Mouse (Mus musculus): Measurements from ENCODE around the gene Brwd1. TPM values are rescaled to one million over a fixed set of nuclear protein-coding genes. Genes with fewer than 3 reads are reported as not detected.

Brwd1 gene
- total and polyA plus RNA-seq, 3 experiments = 4.3 to 8.1 (median 4.4) TPM

GRCm38 (mm10) chr16:95955716-95956346, 126.5 kb downstream of the Brwd1 start:
- H3K4me2 ChIP-seq (ENCODE audit: insufficient read depth, low read depth, poor library complexity, severe bottlenecking) = no peak overlapping the region
- no peak for TF ChIP-seq RCOR1 (conservative IDR thresholded peaks at IDR 0.05; ENCODE audit: low read depth, low read length)
- H3K9ac ChIP-seq (ENCODE audit: insufficient read depth, low read depth) = no peak overlapping the region
- dilution Hi-C loops (cut with MboI; ENCODE audit: extremely low pct_ligation_motif_present, extremely low pct_unique_long_range_greater_than_20kb, low sequenced_read_pairs) = no loop called here
- H3K27me3 ChIP-seq (replicated peaks) = no peaks in the 10 kb centered on the region
- no peaks in the 10 kb centered on the region for H3K79me2 ChIP-seq (replicated peaks; ENCODE audit: control insufficient read depth, extremely low read depth, insufficient read depth, poor library complexity, severe bottlenecking)
- peaks cover 8% of the 10 kb centered on the region for H3K9me3 ChIP-seq (replicated peaks; ENCODE audit: low read length)
- in situ Hi-C loops (cut with MboI; ENCODE audit: low pct_ligation_motif_present, low pct_unique_long_range_greater_than_20kb, low sequenced_read_pairs) = loop anchor here (25.0 kb wide), 1 partner anchor 494 kb away; no protein-coding TSS in a partner anchor
- no peaks in the 10 kb centered on the region for H3K36me3 ChIP-seq (replicated peaks in 1 of 2; ENCODE audit: control insufficient read depth in 1 of 2, insufficient read depth in 1 of 2, low read length in 1 of 2)
- DNase-seq (ENCODE audit: extremely low read depth) = no peak
- no peak overlapping the region for H3K27ac ChIP-seq (ENCODE audit: insufficient read depth, low read depth)
- no peak overlapping the region for H3K4me3 ChIP-seq (replicated peaks in 1 of 3; ENCODE audit: low read depth in 2 of 3, low read length in 2 of 3, poor library complexity in 1 of 3)
- peaks cover 0 to 7% of the 10 kb centered on the region in 2 experiments; a peak in 3 of 4 replicates for H3K4me1 ChIP-seq (ENCODE audit: control insufficient read depth in 1 of 2, insufficient read depth in 2 of 2)

DNA sequence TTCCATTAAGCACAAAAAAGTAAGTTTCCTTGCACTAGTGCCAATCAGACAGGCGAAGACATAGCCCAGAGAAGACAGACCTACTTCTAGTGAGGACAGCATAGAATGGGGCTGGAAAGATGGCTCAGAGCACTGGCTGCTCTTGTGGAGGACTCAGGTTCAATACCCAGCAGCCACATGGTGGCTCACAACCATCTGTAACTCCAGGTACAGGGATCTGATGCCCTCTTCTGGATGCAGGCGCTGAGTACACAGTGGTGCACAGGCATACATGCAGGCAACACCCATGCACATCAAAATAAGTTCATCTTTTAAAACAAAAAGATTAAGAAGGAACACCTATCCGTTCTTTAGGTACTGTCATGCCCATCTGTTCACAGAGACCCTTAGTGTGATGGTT, 128.0 kb downstream of the Brwd1 start:
- dilution Hi-C loops (cut with MboI; ENCODE audit: extremely low pct_ligation_motif_present, extremely low pct_unique_long_range_greater_than_20kb, low sequenced_read_pairs) = no loop called here

DNA sequence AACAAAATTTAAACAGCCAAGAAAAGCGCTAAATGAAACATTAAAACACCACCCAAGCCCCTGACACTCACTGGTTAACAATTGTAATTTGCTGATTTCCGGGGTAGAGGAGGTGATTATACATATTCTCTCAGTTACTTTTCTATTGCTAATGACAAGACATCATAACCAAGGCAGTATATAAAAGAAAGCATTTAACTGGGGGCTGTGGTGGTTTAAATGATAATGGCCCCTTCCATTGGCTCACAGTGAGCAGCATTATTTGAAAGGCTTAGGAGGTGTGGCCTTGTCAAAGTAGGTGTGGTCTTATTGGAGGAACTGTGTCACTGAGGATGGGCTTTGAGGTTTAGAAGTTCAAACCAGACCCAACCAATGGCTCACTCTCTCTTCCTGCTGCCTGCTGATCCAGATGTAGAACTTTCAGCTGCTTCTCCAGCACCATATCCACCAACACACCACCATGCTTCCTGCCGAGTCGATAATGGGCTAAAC, 129.1 kb downstream of the Brwd1 start:
- dilution Hi-C loops (cut with MboI; ENCODE audit: extremely low pct_ligation_motif_present, extremely low pct_unique_long_range_greater_than_20kb, low sequenced_read_pairs) (no loop called here), in situ Hi-C loops (cut with MboI; ENCODE audit: low pct_ligation_motif_present, low pct_unique_long_range_greater_than_20kb, low sequenced_read_pairs) (loop anchor here (25.0 kb wide), 1 partner anchor 491 kb away; no protein-coding TSS in a partner anchor)
- no peak overlapping the region for H3K27ac ChIP-seq (ENCODE audit: insufficient read depth, low read depth)

More for the DNA sequence above, 128.0 kb downstream of the Brwd1 start:
- in situ Hi-C loops (cut with MboI; ENCODE audit: low pct_ligation_motif_present, low pct_unique_long_range_greater_than_20kb, low sequenced_read_pairs) = loop anchor here (25.0 kb wide), 1 partner anchor 492 kb away; no protein-coding TSS in a partner anchor
- H3K79me2 ChIP-seq (replicated peaks; ENCODE audit: control insufficient read depth, extremely low read depth, insufficient read depth, poor library complexity, severe bottlenecking) = no peaks in the 10 kb centered on the region
- H3K9me3 ChIP-seq (replicated peaks; ENCODE audit: low read length) = peaks cover 8% of the 10 kb centered on the region
- no peak overlapping the region for H3K9ac ChIP-seq (ENCODE audit: insufficient read depth, low read depth)
- H3K36me3 ChIP-seq (replicated peaks in 1 of 2; ENCODE audit: control insufficient read depth in 1 of 2, insufficient read depth in 1 of 2, low read length in 1 of 2) = no peaks in the 10 kb centered on the region
- no peak overlapping the region for H3K27ac ChIP-seq (ENCODE audit: insufficient read depth, low read depth)
- H3K27me3 ChIP-seq (replicated peaks) = no peaks in the 10 kb centered on the region
- TF ChIP-seq CTCF (conservative IDR thresholded peaks at IDR 0.05 in 1 of 2, IDR thresholded peaks at IDR 0.05 in 1 of 2; ENCODE audit: low read depth in 2 of 2, low read length in 2 of 2) (peak in 1 of 2 experiments; percentile 23; a peak in 2 of 4 replicates), RAD21 (IDR thresholded peaks at IDR 0.05; ENCODE audit: low read depth, low read length) (peak; percentile 4), SMC3 (IDR thresholded peaks at IDR 0.05; ENCODE audit: low read depth, low read length) (no peak), CHD1 (IDR thresholded peaks at IDR 0.05; ENCODE audit: low read depth, low read length) (no peak), JUN (IDR thresholded peaks at IDR 0.05; ENCODE audit: insufficient read depth, low read depth, low read length) (no peak), MXI1 (IDR thresholded peaks at IDR 0.05; ENCODE audit: low read depth, low read length) (no peak)
- no peak overlapping the region for H3K4me3 ChIP-seq (replicated peaks in 1 of 3; ENCODE audit: low read depth in 2 of 3, low read length in 2 of 3, poor library complexity in 1 of 3)
- no peak for DNase-seq (ENCODE audit: extremely low read depth)
- H3K4me2 ChIP-seq (ENCODE audit: insufficient read depth, low read depth, poor library complexity, severe bottlenecking) = no peak overlapping the region
- peaks cover 0 to 7% of the 10 kb centered on the region in 2 experiments; a peak in 3 of 4 replicates for H3K4me1 ChIP-seq (ENCODE audit: control insufficient read depth in 1 of 2, insufficient read depth in 2 of 2)

More for the DNA sequence above, 129.1 kb downstream of the Brwd1 start:
- Histone ChIP-seq H3K79me2 (replicated peaks; ENCODE audit: control insufficient read depth, extremely low read depth, insufficient read depth, poor library complexity, severe bottlenecking) (no peaks in the 10 kb centered on the region), H3K4me3 (replicated peaks in 1 of 3; ENCODE audit: low read depth in 2 of 3, low read length in 2 of 3, poor library complexity in 1 of 3) (no peak overlapping the region), H3K36me3 (replicated peaks in 1 of 2; ENCODE audit: control insufficient read depth in 1 of 2, insufficient read depth in 1 of 2, low read length in 1 of 2) (no peaks in the 10 kb centered on the region), H3K9ac (ENCODE audit: insufficient read depth, low read depth) (no peak overlapping the region), H3K9me3 (replicated peaks; ENCODE audit: low read length) (peaks cover 8% of the 10 kb centered on the region), H3K27me3 (replicated peaks) (no peaks in the 10 kb centered on the region), H3K4me2 (ENCODE audit: insufficient read depth, low read depth, poor library complexity, severe bottlenecking) (no peak overlapping the region), H3K4me1 (ENCODE audit: control insufficient read depth in 1 of 2, insufficient read depth in 2 of 2) (peaks cover 0 to 7% of the 10 kb centered on the region in 2 experiments; a peak in 2 of 4 replicates)
- no peak for DNase-seq (ENCODE audit: extremely low read depth)
- TF ChIP-seq MYC (IDR thresholded peaks at IDR 0.05; ENCODE audit: low read depth, low read length) (no peak), USF2 (conservative IDR thresholded peaks at IDR 0.05; ENCODE audit: low read depth, low read length) (no peak), TCF12 (IDR thresholded peaks at IDR 0.05; ENCODE audit: low read depth, low read length) (no peak), KAT2A (IDR thresholded peaks at IDR 0.05; ENCODE audit: insufficient replicate concordance, low read length) (no peak), SIN3A (IDR thresholded peaks at IDR 0.05; ENCODE audit: low read length) (no peak), POLR2A (IDR thresholded peaks at IDR 0.05; ENCODE audit: low read depth, low read length) (no peak), NRF1 (IDR thresholded peaks at IDR 0.05; ENCODE audit: low read depth, low read length) (no peak), MAFK (IDR thresholded peaks at IDR 0.05; ENCODE audit: insufficient replicate concordance, low read length) (no peak), CTCF (conservative IDR thresholded peaks at IDR 0.05 in 1 of 2, IDR thresholded peaks at IDR 0.05 in 1 of 2; ENCODE audit: low read depth in 2 of 2, low read length in 2 of 2) (no peak), ELF1 (IDR thresholded peaks at IDR 0.05; ENCODE audit: low read depth, low read length) (no peak), MXI1 (IDR thresholded peaks at IDR 0.05; ENCODE audit: low read depth, low read length) (no peak), JUN (IDR thresholded peaks at IDR 0.05; ENCODE audit: insufficient read depth, low read depth, low read length) (no peak), SMC3 (IDR thresholded peaks at IDR 0.05; ENCODE audit: low read depth, low read length) (no peak), ZMIZ1 (IDR thresholded peaks at IDR 0.05; ENCODE audit: low read depth, low read length) (no peak), EP300 (IDR thresholded peaks at IDR 0.05; ENCODE audit: low read length) (no peak), UBTF (IDR thresholded peaks at IDR 0.05; ENCODE audit: low read depth, low read length) (no peak), PAX5 (IDR thresholded peaks at IDR 0.05; ENCODE audit: low read length) (no peak), RAD21 (IDR thresholded peaks at IDR 0.05; ENCODE audit: low read depth, low read length) (no peak), IRF4 (IDR thresholded peaks at IDR 0.05; ENCODE audit: low read depth, low read length) (no peak), ZKSCAN1 (IDR thresholded peaks at IDR 0.05; ENCODE audit: borderline replicate concordance, low read depth, low read length) (no peak)

All from CH12.LX (cell line).